Mouse (Mus musculus) testis, adult 2 months (tissue): Measurements from ENCODE around the gene Mfap4.

Source experiments
- CTCF ChIP-seq: fragments of 200-500 bp; IDR thresholded peaks from 2 replicates; pipeline ENCODE4 v1.5.1; 2012; ENCODE audit warnings: low read depth, mild to moderate bottlenecking, inconsistent platforms, low read length, moderate library complexity; ENCODE audit not compliant: control insufficient read depth, insufficient read depth, insufficient replicate concordance
- POLR2A ChIP-seq: fragments of 200-500 bp; IDR thresholded peaks from 2 replicates; pipeline ENCODE4 v1.6.1; 2012; ENCODE audit warnings: low read depth, mild to moderate bottlenecking, inconsistent platforms, low read length, moderate library complexity; ENCODE audit not compliant: control insufficient read depth

- TF ChIP-seq CTCF (no peak), POLR2A (no peak)
Measured at GRCm38 (mm10) chr11:61533571-61533970, 48.3 kb downstream of the Mfap4 start.
